Mouse (Mus musculus) hindbrain, embryonic 16.5 days (tissue): ENCODE data around the gene Slco2a1. TPM values are rescaled to one million over a fixed set of nuclear protein-coding genes. Genes with fewer than 3 reads are reported as not detected.
A peak's percentile ranks its signal among the peaks of the same experiment; 100 is the strongest.

Experiments
- ATAC-seq: fragments of 200-750 bp; cut with Nextera tagmentation; 2 replicates; pipeline ENCODE4 v1.8.0; 2017; ENCODE audit warnings: moderate TSS enrichment, moderate library complexity
- H3K27ac ChIP-seq: fragments of 300-500 bp; sonication (generic); 2 replicates; pipeline ENCODE4 v1.5.1; 2014; ENCODE audit warnings: low read depth, mild to moderate bottlenecking, control low read depth, low read length, moderate library complexity
- H3K27me3 ChIP-seq: fragments of 300-500 bp; sonication (generic); replicated peaks from 2 replicates; pipeline ENCODE4 v1.6.1; 2014; ENCODE audit warnings: low read length; ENCODE audit not compliant: control insufficient read depth, insufficient read depth
- H3K36me3 ChIP-seq: fragments of 300-500 bp; sonication (generic); 2 replicates; pipeline ENCODE4 v1.6.1; 2014; ENCODE audit warnings: mild to moderate bottlenecking, low read length, moderate library complexity, mixed read lengths; ENCODE audit not compliant: control insufficient read depth, insufficient read depth
- H3K4me1 ChIP-seq: fragments of 300-500 bp; sonication (generic); 2 replicates; pipeline ENCODE4 v1.6.1; 2014; ENCODE audit warnings: low read depth, low read length; ENCODE audit not compliant: control insufficient read depth, insufficient read depth
- H3K4me2 ChIP-seq: fragments of 300-500 bp; sonication (generic); 2 replicates; pipeline ENCODE4 v1.6.1; 2014; ENCODE audit warnings: mild to moderate bottlenecking, low read length, control low read depth, moderate library complexity
- H3K4me3 ChIP-seq: fragments of 300-500 bp; sonication (generic); 2 replicates; pipeline ENCODE4 v1.5.1; 2014; ENCODE audit warnings: mild to moderate bottlenecking, low read length, control low read depth, moderate library complexity
- H3K9ac ChIP-seq: fragments of 300-500 bp; sonication (generic); 2 replicates; pipeline ENCODE4 v1.6.1; 2014; ENCODE audit warnings: low read depth, mild to moderate bottlenecking, control low read depth, low read length, moderate library complexity
- H3K9me3 ChIP-seq: fragments of 300-500 bp; sonication (generic); 2 replicates; pipeline ENCODE4 v1.6.1; 2014; ENCODE audit warnings: mild to moderate bottlenecking, low read length, moderate library complexity; ENCODE audit not compliant: control insufficient read depth
- WGBS: fragments of 180-500 bp; shearing (Covaris S2); extraction: QIAGEN DNeasy Blood & Tissue Kit; methylation state at CpG from one replicate; pipeline ENCODE4 v1.1.7; 2014; 5-methylcytosine and 5-hydroxymethylcytosine counted together
- polyA plus RNA-seq: library from polyadenylated mRNA; unstranded; fragments of >200 nt; fragmentation: Nextera tagmentation; extraction: Ambion mirVana; gene quantifications from 2 replicates; pipeline ENCODE4 v1.2.1, GENCODE M21; 2015

Slco2a1 gene
- polyA plus RNA-seq, 1 experiment from 2014 or later, result 4.6 TPM

- H3K27ac ChIP-seq, result no peak overlapping the region
- WGBS, result 74% methylated on average over 11 of the region's 11 CpGs
- H3K4me3 ChIP-seq, result no peak overlapping the region
- no peak overlapping the region for H3K4me2 ChIP-seq
- no peak overlapping the region for H3K9ac ChIP-seq
- no peaks in the 10 kb centered on the region for H3K27me3 ChIP-seq
- no peaks in the 10 kb centered on the region for H3K36me3 ChIP-seq
- ATAC-seq, result peak; percentile 71
- no peaks in the 10 kb centered on the region for H3K9me3 ChIP-seq
- H3K4me1 ChIP-seq, result peaks cover 7% of the 10 kb centered on the region
These were observed 79.1 kb downstream of the Slco2a1 start for GRCm38 (mm10) chr9:103067651-103068050.

DNA sequence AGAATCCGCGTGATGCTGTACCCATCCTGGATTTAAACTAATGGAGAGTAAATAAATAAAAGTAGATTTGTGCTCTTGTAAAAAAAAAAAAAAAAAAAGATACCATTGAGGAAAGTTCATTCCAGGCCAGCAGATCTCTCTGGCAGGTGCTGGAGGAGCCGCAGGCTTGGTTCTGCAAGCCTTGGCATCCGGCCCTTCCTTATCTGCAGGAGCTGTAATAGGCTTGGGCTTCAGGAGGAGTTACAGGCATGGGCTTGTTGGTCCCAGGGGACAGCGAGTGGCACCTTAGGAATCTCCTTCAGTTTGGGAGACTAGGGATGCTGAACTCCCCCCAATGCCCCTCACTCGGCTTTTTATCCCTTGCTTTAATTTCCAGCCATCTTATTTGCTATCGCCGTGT is 80.3 kb downstream of the Slco2a1 start:
- H3K27me3 ChIP-seq, result no peaks in the 10 kb centered on the region
- no peak overlapping the region for H3K27ac ChIP-seq
- no peaks in the 10 kb centered on the region for H3K9me3 ChIP-seq
- no peak for ATAC-seq
- no peaks in the 10 kb centered on the region for H3K36me3 ChIP-seq
- H3K4me1 ChIP-seq, result peaks cover 7% of the 10 kb centered on the region
- no peak overlapping the region for H3K4me3 ChIP-seq
- no peak overlapping the region for H3K9ac ChIP-seq
- H3K4me2 ChIP-seq, result no peak overlapping the region
- WGBS, result 87% methylated on average over 8 of the region's 8 CpGs

GRCm38 (mm10) chr9:103071541-103072203 is 83.2 kb downstream of the Slco2a1 start:
- Histone ChIP-seq H3K4me1 (peaks cover 4% of the 10 kb centered on the region), H3K36me3 (no peaks in the 10 kb centered on the region), H3K27me3 (no peaks in the 10 kb centered on the region), H3K27ac (no peak overlapping the region), H3K9me3 (no peaks in the 10 kb centered on the region), H3K9ac (no peak overlapping the region), H3K4me3 (no peak overlapping the region), H3K4me2 (no peak overlapping the region)
- ATAC-seq, result no peak
- 84% methylated on average over 7 of the region's 7 CpGs for WGBS

- ATAC-seq, result no peak
- H3K9me3 ChIP-seq, result no peaks in the 10 kb centered on the region
- WGBS, result 93% methylated on average over 6 of the region's 6 CpGs
These were observed 83.7 kb downstream of the Slco2a1 start for GRCm38 (mm10) chr9:103072204-103072599.

GRCm38 (mm10) chr9:103072926-103073515 is 84.5 kb downstream of the Slco2a1 start:
- WGBS, result 87% methylated on average over 11 of the region's 11 CpGs
- H3K36me3 ChIP-seq, result no peaks in the 10 kb centered on the region
- no peak for ATAC-seq
- no peaks in the 10 kb centered on the region; the same call in 1 of the 2 replicates for H3K4me1 ChIP-seq
- H3K4me3 ChIP-seq, result no peak overlapping the region
- no peaks in the 10 kb centered on the region for H3K9me3 ChIP-seq
- no peak overlapping the region for H3K9ac ChIP-seq
- no peak overlapping the region for H3K27ac ChIP-seq
- H3K4me2 ChIP-seq, result no peak overlapping the region
- no peaks in the 10 kb centered on the region for H3K27me3 ChIP-seq

More at GRCm38 (mm10) chr9:103072204-103072599, 83.7 kb downstream of the Slco2a1 start:
- H3K4me3 ChIP-seq, result no peak overlapping the region
- H3K4me2 ChIP-seq, result no peak overlapping the region
- peaks cover under 1% of the 10 kb centered on the region for H3K4me1 ChIP-seq
- no peak overlapping the region for H3K9ac ChIP-seq
- H3K36me3 ChIP-seq, result no peaks in the 10 kb centered on the region
- H3K27me3 ChIP-seq, result no peaks in the 10 kb centered on the region
- no peak overlapping the region for H3K27ac ChIP-seq

DNA sequence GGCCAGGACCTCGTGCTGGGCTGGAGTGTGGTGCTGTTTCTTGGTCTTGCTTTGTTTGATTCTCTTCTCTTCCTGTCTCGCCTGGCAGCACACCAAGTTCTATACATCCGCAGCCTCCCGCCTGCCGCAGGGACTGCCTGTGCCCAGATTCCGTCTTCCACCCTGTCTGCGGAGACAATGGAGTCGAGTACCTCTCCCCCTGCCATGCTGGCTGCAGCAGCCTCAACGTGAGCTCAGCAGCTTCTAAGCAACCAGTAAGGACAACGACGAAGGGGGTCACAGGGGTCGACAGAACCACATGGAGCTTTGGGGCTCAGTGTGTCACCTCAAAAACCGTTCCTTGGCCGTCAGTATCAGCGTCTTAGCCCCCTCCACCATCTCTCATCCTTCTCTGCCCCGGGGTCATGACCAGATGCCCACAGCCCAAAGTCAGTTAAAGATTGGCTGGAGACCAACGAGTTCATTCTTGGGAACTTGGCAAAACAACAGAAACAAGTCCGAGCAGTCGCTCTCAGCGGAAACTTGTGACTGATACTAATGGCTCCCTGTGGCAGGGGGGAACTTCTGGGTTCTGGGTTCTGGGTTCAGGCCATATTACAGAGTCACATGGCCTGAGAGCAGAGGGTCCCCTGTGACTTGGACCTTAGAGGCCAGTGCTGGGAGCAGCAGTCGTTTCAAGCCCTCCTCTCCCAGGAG is 88.5 kb downstream of the Slco2a1 start:
- no peaks in the 10 kb centered on the region for H3K36me3 ChIP-seq
- no peak overlapping the region for H3K4me2 ChIP-seq
- H3K9me3 ChIP-seq, result no peaks in the 10 kb centered on the region
- ATAC-seq, result peak; percentile 90
- H3K9ac ChIP-seq, result no peak overlapping the region
- 55% methylated on average over 21 of the region's 21 CpGs for WGBS
- H3K4me1 ChIP-seq, result no peaks in the 10 kb centered on the region; the same call in 1 of the 2 replicates
- no peaks in the 10 kb centered on the region for H3K27me3 ChIP-seq
- H3K27ac ChIP-seq, result no peak overlapping the region
- H3K4me3 ChIP-seq, result no peak overlapping the region

DNA sequence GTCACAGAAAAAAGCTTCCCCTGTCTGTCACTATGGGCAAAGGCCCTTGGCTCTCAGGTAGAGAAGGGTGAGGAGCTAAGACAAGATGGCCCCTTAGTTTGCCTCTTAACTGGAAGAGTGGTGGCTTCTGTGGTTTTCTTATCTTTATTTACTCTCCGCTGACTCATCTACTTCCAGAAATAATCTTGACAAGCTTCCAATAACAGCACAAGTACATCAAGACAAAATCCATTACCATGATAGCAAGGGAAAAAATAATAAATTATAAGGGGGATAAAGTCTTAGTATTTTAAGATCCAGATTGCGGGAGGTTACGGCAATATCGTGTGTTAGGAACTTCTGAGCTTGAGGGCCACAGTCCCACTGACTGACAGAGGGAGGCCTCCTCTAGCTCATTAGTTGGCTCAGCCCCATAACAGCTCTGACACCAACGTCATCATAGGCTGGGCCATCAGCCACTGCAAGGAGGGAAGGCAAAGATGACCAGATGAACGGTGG is 89.7 kb downstream of the Slco2a1 start:
- no peak overlapping the region for H3K9ac ChIP-seq
- H3K36me3 ChIP-seq, result no peaks in the 10 kb centered on the region
- 85% methylated on average over 6 of the region's 6 CpGs for WGBS
- no peaks in the 10 kb centered on the region for H3K27me3 ChIP-seq
- no peaks in the 10 kb centered on the region for H3K9me3 ChIP-seq
- ATAC-seq, result no peak
- no peak overlapping the region for H3K27ac ChIP-seq
- H3K4me2 ChIP-seq, result no peak overlapping the region
- H3K4me3 ChIP-seq, result no peak overlapping the region
- H3K4me1 ChIP-seq, result no peaks in the 10 kb centered on the region; the same call in 1 of the 2 replicates

DNA sequence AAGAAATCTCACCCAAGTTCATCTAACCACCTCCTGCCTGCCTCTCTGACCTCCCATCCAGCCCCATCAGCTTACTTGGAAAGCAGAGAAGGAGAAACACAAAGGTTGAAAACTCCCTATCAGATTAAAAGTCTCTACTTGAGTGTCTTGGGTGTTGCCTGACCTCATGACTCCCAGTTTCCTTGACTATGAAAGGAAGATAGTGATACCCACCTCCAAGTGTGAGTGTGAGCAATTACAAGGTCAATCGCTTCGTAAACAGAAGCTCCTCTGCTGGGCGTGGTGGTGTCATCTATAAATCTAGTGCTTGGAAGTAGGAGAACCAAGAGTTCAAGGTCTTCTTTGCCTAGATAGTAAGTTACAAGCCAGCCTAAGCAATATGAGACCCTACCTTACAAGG is 91.7 kb downstream of the Slco2a1 start:
- Histone ChIP-seq H3K9me3 (no peaks in the 10 kb centered on the region), H3K4me3 (no peak overlapping the region), H3K27me3 (no peaks in the 10 kb centered on the region), H3K9ac (no peak overlapping the region), H3K36me3 (no peaks in the 10 kb centered on the region), H3K27ac (no peak overlapping the region), H3K4me2 (no peak overlapping the region), H3K4me1 (no peaks in the 10 kb centered on the region; the same call in 1 of the 2 replicates)
- WGBS, result 95% methylated on average over 3 of the region's 3 CpGs
- no peak for ATAC-seq
